ENCODE assay signal across 8 mouse cellular contexts in the genomic region with DNA sequence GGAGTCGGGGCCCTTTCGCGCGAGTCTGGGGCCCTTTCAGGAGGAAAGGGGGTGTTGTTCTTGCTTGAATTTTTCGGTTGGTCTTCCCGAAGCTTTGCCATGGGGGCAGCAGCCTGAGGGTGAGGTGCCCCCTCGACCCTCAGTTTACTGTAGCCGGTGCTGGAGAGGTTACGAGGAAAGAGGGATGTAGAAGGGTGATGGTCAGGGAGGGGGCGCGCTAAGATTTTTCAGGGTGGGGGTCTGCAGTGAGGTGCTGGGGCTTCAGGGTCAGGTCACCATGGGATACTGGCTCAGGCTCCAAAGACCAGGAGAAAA. TPM values are rescaled to one million over a fixed set of nuclear protein-coding genes. Genes with fewer than 3 reads are reported as not detected.
DNase-seq lines count a peak whose midpoint lies in the region; ATAC-seq and TF ChIP-seq lines count a peak whose summit lies in the region.

No protein-coding gene starts in this region.

- peak overlapping the region; percentile 56 for H3K9ac ChIP-seq in lung, embryonic 16.5 days (ENCODE audit: low read length)
- H3K9ac ChIP-seq in embryonic facial prominence, embryonic 15.5 days, result peak overlapping the region; percentile 26; the same call in 1 of the 2 replicates
- H3K9ac ChIP-seq in intestine, postnatal 0 days (ENCODE audit: low read depth, low read length), result peak overlapping the region; percentile 80; the same call in 1 of the 2 replicates
- H3K9ac ChIP-seq in neural tube, embryonic 15.5 days (replicated peaks), result peak overlapping the region; percentile 60

- TF ChIP-seq CTCF in intestine, postnatal 0 days (IDR thresholded peaks at IDR 0.05; ENCODE audit: low read depth), result no peak

- H3K27me3 ChIP-seq in lung, embryonic 16.5 days (ENCODE audit: control insufficient read depth, insufficient read depth, low read depth, low read length), result peaks cover 41% of the 10 kb centered on the region
- peaks cover 47% of the 10 kb centered on the region for H3K27me3 ChIP-seq in embryonic facial prominence, embryonic 15.5 days
- H3K27me3 ChIP-seq in intestine, postnatal 0 days (replicated peaks; ENCODE audit: control insufficient read depth, insufficient read depth, low read length), result peaks cover 45% of the 10 kb centered on the region
- H3K27me3 ChIP-seq in neural tube, embryonic 15.5 days (replicated peaks), result peaks cover 43% of the 10 kb centered on the region

- peaks cover 37% of the 10 kb centered on the region for H3K4me1 ChIP-seq in lung, embryonic 16.5 days (replicated peaks; ENCODE audit: control insufficient read depth, insufficient read depth, low read length)
- H3K4me1 ChIP-seq in embryonic facial prominence, embryonic 15.5 days, result peaks cover 52% of the 10 kb centered on the region
- H3K4me1 ChIP-seq in intestine, postnatal 0 days (replicated peaks; ENCODE audit: control insufficient read depth, insufficient read depth, low read length), result peaks cover 15% of the 10 kb centered on the region
- peaks cover 66% of the 10 kb centered on the region for H3K4me1 ChIP-seq in neural tube, embryonic 15.5 days

- DNase-seq in lung, postnatal 4 days, result no peak
- DNase-seq in left cerebral cortex, adult 18-20 months (ENCODE audit: low spot score in 2 of 2), result no peak

- under 1% methylated on average over 11 of the region's 11 CpGs for WGBS in lung, embryonic 16.5 days
- WGBS in embryonic facial prominence, embryonic 15.5 days, result 2% methylated on average over 11 of the region's 11 CpGs
- 0% methylated on average over 11 of the region's 11 CpGs for WGBS in intestine, postnatal 0 days
- 0% methylated on average over 11 of the region's 11 CpGs for WGBS in neural tube, embryonic 15.5 days

- ATAC-seq in lung, embryonic 16.5 days (ENCODE audit: low read depth), result 0 out of 2 replicates have a peak, but pooled peaks have one; percentile 0
- ATAC-seq in embryonic facial prominence, embryonic 15.5 days (ENCODE audit: insufficient number of reproducible peaks, low FRiP score, low TSS enrichment, low read depth), result 0 out of 2 replicates have a peak, but pooled peaks have one; percentile 4
- ATAC-seq in intestine, postnatal 0 days, result no peak
- peak; percentile 13; the same call in 1 of the 2 replicates for ATAC-seq in neural tube, embryonic 15.5 days (ENCODE audit: low FRiP score)
- ATAC-seq in inflammation-experienced regulatory T-cells, adult 6 months, result no peak
- ATAC-seq in monocyte, adult 5-6 weeks (replicated peaks; ENCODE audit: insufficient number of reproducible peaks, low FRiP score, low TSS enrichment, poor library complexity, severe bottlenecking), result no peak

- no peaks in the 10 kb centered on the region for H3K36me3 ChIP-seq in lung, embryonic 16.5 days (ENCODE audit: control insufficient read depth, insufficient read depth, low read length)
- no peaks in the 10 kb centered on the region for H3K36me3 ChIP-seq in embryonic facial prominence, embryonic 15.5 days
- no peaks in the 10 kb centered on the region for H3K36me3 ChIP-seq in intestine, postnatal 0 days (ENCODE audit: control insufficient read depth, insufficient read depth)
- H3K36me3 ChIP-seq in neural tube, embryonic 15.5 days, result no peaks in the 10 kb centered on the region

- no peaks in the 10 kb centered on the region for H3K9me3 ChIP-seq in lung, embryonic 16.5 days (ENCODE audit: control insufficient read depth, low read length)
- H3K9me3 ChIP-seq in embryonic facial prominence, embryonic 15.5 days (replicated peaks), result no peaks in the 10 kb centered on the region
- no peaks in the 10 kb centered on the region for H3K9me3 ChIP-seq in intestine, postnatal 0 days (ENCODE audit: control insufficient read depth)
- H3K9me3 ChIP-seq in neural tube, embryonic 15.5 days (replicated peaks), result no peaks in the 10 kb centered on the region

- no peak overlapping the region for H3K27ac ChIP-seq in lung, embryonic 16.5 days (ENCODE audit: low read length)
- H3K27ac ChIP-seq in embryonic facial prominence, embryonic 15.5 days (replicated peaks), result no peak overlapping the region
- H3K27ac ChIP-seq in intestine, postnatal 0 days (ENCODE audit: low read depth, low read length), result no peak overlapping the region
- H3K27ac ChIP-seq in neural tube, embryonic 15.5 days (replicated peaks), result no peak overlapping the region

- H3K4me2 ChIP-seq in lung, embryonic 16.5 days (ENCODE audit: low read depth, low read length), result peak overlapping the region; percentile 97
- peak overlapping the region; percentile 99 for H3K4me2 ChIP-seq in embryonic facial prominence, embryonic 15.5 days (replicated peaks)
- peak overlapping the region; percentile 99 for H3K4me2 ChIP-seq in intestine, postnatal 0 days (replicated peaks; ENCODE audit: low read depth)
- H3K4me2 ChIP-seq in neural tube, embryonic 15.5 days, result peak overlapping the region; percentile 100

- H3K4me3 ChIP-seq in lung, embryonic 16.5 days (ENCODE audit: low read length), result peak overlapping the region; percentile 86
- H3K4me3 ChIP-seq in embryonic facial prominence, embryonic 15.5 days (replicated peaks), result peak overlapping the region; percentile 88
- H3K4me3 ChIP-seq in intestine, postnatal 0 days (ENCODE audit: low read depth, low read length), result peak overlapping the region; percentile 93
- peak overlapping the region; percentile 93 for H3K4me3 ChIP-seq in neural tube, embryonic 15.5 days (replicated peaks)

RNA-seq across cellular contexts. Expression of a gene that starts 0.6 kb away (rescaled TPM):
- 2.8 and 3.3 TPM in 2 replicates for polyA plus RNA-seq in lung, embryonic 16.5 days (2015; fragmentation: Nextera tagmentation; extraction: Ambion mirVana)
- polyA plus RNA-seq in embryonic facial prominence, embryonic 15.5 days (2015; fragmentation: Nextera tagmentation; extraction: Ambion mirVana), result 5.9 and 7.0 TPM in 2 replicates
- polyA plus RNA-seq in intestine, postnatal 0 days (2015; fragmentation: Nextera tagmentation; extraction: Ambion mirVana), result 6.1 and 8.9 TPM in 2 replicates
- 8.5 TPM in 2 replicates for polyA plus RNA-seq in neural tube, embryonic 15.5 days (2015; fragmentation: Nextera tagmentation; extraction: Ambion mirVana)
- 10 to 100 TPM; 53.2 to 61.6 TPM for total RNA-seq in left cerebral cortex, adult 18-20 months (2021)
- polyA plus RNA-seq in inflammation-experienced regulatory T-cells, adult 6 months (2017; shearing (Covaris generic)), result 1 to 10 TPM; 2.2 to 4.6 (median 4.6) TPM
- total RNA-seq in monocyte, adult 5-6 weeks (2017), result 5.6 to 11.9 TPM (median 9.6 TPM) in 3 replicates

RNA-seq across cellular contexts. Expression of a gene that starts 25.5 kb away (rescaled TPM):
- polyA plus RNA-seq in lung, embryonic 16.5 days (2015; fragmentation: Nextera tagmentation; extraction: Ambion mirVana), result 28.6 and 29.4 TPM in 2 replicates
- polyA plus RNA-seq in embryonic facial prominence, embryonic 15.5 days (2015; fragmentation: Nextera tagmentation; extraction: Ambion mirVana), result 49.0 and 50.4 TPM in 2 replicates
- polyA plus RNA-seq in intestine, postnatal 0 days (2015; fragmentation: Nextera tagmentation; extraction: Ambion mirVana), result 6.7 and 7.4 TPM in 2 replicates
- 6.1 and 9.3 TPM in 2 replicates for polyA plus RNA-seq in neural tube, embryonic 15.5 days (2015; fragmentation: Nextera tagmentation; extraction: Ambion mirVana)
- total RNA-seq in left cerebral cortex, adult 18-20 months (2021), result 1 to 10 TPM; 1.8 to 2.9 TPM
- 1 to 10 TPM; 1.1 to 1.6 (median 1.5) TPM for polyA plus RNA-seq in inflammation-experienced regulatory T-cells, adult 6 months (2017; shearing (Covaris generic))
- 2.7 to 4.7 TPM in 2 of 3 replicates, not detected in the other for total RNA-seq in monocyte, adult 5-6 weeks (2017)

RNA-seq across cellular contexts. Expression of a gene that starts 39.0 kb away (rescaled TPM):
- 77.9 and 94.5 TPM in 2 replicates for polyA plus RNA-seq in lung, embryonic 16.5 days (2015; fragmentation: Nextera tagmentation; extraction: Ambion mirVana)
- 65.9 and 69.2 TPM in 2 replicates for polyA plus RNA-seq in embryonic facial prominence, embryonic 15.5 days (2015; fragmentation: Nextera tagmentation; extraction: Ambion mirVana)
- polyA plus RNA-seq in intestine, postnatal 0 days (2015; fragmentation: Nextera tagmentation; extraction: Ambion mirVana), result 13.4 and 14.2 TPM in 2 replicates
- polyA plus RNA-seq in neural tube, embryonic 15.5 days (2015; fragmentation: Nextera tagmentation; extraction: Ambion mirVana), result 51.9 and 59.4 TPM in 2 replicates
- 10 to 100 TPM; 63.1 to 68.5 TPM for total RNA-seq in left cerebral cortex, adult 18-20 months (2021)
- 10 to 100 TPM; 33.1 to 71.6 (median 60.8) TPM for polyA plus RNA-seq in inflammation-experienced regulatory T-cells, adult 6 months (2017; shearing (Covaris generic))
- total RNA-seq in monocyte, adult 5-6 weeks (2017), result 9.5 to 16.2 TPM (median 13.5 TPM) in 3 replicates

Comparison
In these comparisons a context has a peak if more than half of its experiments do, and no peak if none do; other contexts are left out.
1. ATAC-seq: peak in lung, embryonic 16.5 days (single experiment), embryonic facial prominence, embryonic 15.5 days (single experiment) and neural tube, embryonic 15.5 days (single experiment); none in intestine, postnatal 0 days (single experiment), inflammation-experienced regulatory T-cells, adult 6 months (single experiment) and monocyte, adult 5-6 weeks (single experiment).
2. H3K9ac ChIP-seq: peak in every context shown above with its lines; median percentile 80 in intestine, postnatal 0 days; 60 in neural tube, embryonic 15.5 days; 56 in lung, embryonic 16.5 days; 26 in embryonic facial prominence, embryonic 15.5 days.
3. Peak in every context shown above with its lines, with median percentiles within 50 percentile points of each other: H3K4me2 ChIP-seq and H3K4me3 ChIP-seq.